Mouse (Mus musculus) intestine, postnatal 0 days (tissue): ENCODE measurements around the gene Tekt4. TPM values are rescaled to one million over a fixed set of nuclear protein-coding genes. Genes with fewer than 3 reads are reported as not detected.

Experiments
- ATAC-seq: fragments of 200-750 bp; cut with Nextera tagmentation; 2 replicates; pipeline ENCODE4 v1.8.0; 2017; ENCODE audit warnings: mild to moderate bottlenecking, moderate TSS enrichment, moderate library complexity
- H3K27ac ChIP-seq: fragments of 300-500 bp; sonication (generic); 2 replicates; pipeline ENCODE4 v1.5.1; 2014; ENCODE audit warnings: mild to moderate bottlenecking, low read depth, low read length, moderate library complexity
- H3K27me3 ChIP-seq: fragments of 300-500 bp; sonication (generic); replicated peaks from 2 replicates; pipeline ENCODE4 v1.6.1; 2014; ENCODE audit warnings: low read length, mixed read lengths; ENCODE audit not compliant: control insufficient read depth, insufficient read depth
- H3K36me3 ChIP-seq: fragments of 300-500 bp; sonication (generic); 2 replicates; pipeline ENCODE4 v1.6.1; 2014; ENCODE audit warnings: mild to moderate bottlenecking, moderate library complexity; ENCODE audit not compliant: control insufficient read depth, insufficient read depth
- H3K4me1 ChIP-seq: fragments of 300-500 bp; sonication (generic); replicated peaks from 2 replicates; pipeline ENCODE4 v1.6.1; 2014; ENCODE audit warnings: antibody characterized with exemption, low read length, mixed read lengths; ENCODE audit not compliant: control insufficient read depth, insufficient read depth
- H3K4me2 ChIP-seq: fragments of 300-500 bp; sonication (generic); replicated peaks from 2 replicates; pipeline ENCODE4 v1.6.1; 2014; ENCODE audit warnings: low read depth, mild to moderate bottlenecking, moderate library complexity
- H3K4me3 ChIP-seq: fragments of 300-500 bp; sonication (generic); 2 replicates; pipeline ENCODE4 v1.5.1; 2014; ENCODE audit warnings: low read depth, low read length
- H3K9ac ChIP-seq: fragments of 300-500 bp; sonication (generic); 2 replicates; pipeline ENCODE4 v1.6.1; 2014; ENCODE audit warnings: mild to moderate bottlenecking, low read depth, low read length
- H3K9me3 ChIP-seq: fragments of 300-500 bp; sonication (generic); 2 replicates; pipeline ENCODE4 v1.6.1; 2016; ENCODE audit warnings: mixed run types; ENCODE audit not compliant: control insufficient read depth
- CTCF ChIP-seq: sonication (generic); IDR thresholded peaks from 2 replicates; pipeline ENCODE4 v1.5.1; 2016; ENCODE audit warnings: low read depth, mild to moderate bottlenecking, control low read depth, antibody characterized with exemption, moderate library complexity
- WGBS: fragments of 180-500 bp; shearing (Covaris S2); extraction: QIAGEN DNeasy Blood & Tissue Kit; methylation state at CpG from one replicate; pipeline ENCODE4 v1.1.7; 2014; 5-methylcytosine and 5-hydroxymethylcytosine counted together
- polyA plus RNA-seq: library from polyadenylated mRNA; unstranded; fragments of >200 nt; fragmentation: Nextera tagmentation; extraction: Ambion mirVana; gene quantifications from 2 replicates; pipeline ENCODE4 v1.2.1, GENCODE M21; 2015

Gene Tekt4
- polyA plus RNA-seq, 1 experiment from 2014 or later: not detected

- no peak for TF ChIP-seq CTCF
- Histone ChIP-seq H3K27ac (no peak overlapping the region), H3K4me3 (no peak overlapping the region), H3K4me2 (no peak overlapping the region), H3K9me3 (no peaks in the 10 kb centered on the region), H3K36me3 (no peaks in the 10 kb centered on the region), H3K4me1 (no peaks in the 10 kb centered on the region), H3K9ac (no peak overlapping the region), H3K27me3 (0 out of 2 replicates have a peak, but pooled peaks cover 5% of the 10 kb centered on the region)
- no peak for ATAC-seq
- 71% methylated on average over 6 of the region's 6 CpGs for WGBS
These were observed 13.9 kb downstream of the Tekt4 start for GRCm38 (mm10) chr17:25468301-25468700.

- 29% methylated on average over 8 of the region's 8 CpGs for WGBS
- Histone ChIP-seq H3K4me3 (no peak overlapping the region), H3K27me3 (0 out of 2 replicates have a peak, but pooled peaks cover 6% of the 10 kb centered on the region), H3K4me2 (no peak overlapping the region), H3K4me1 (no peaks in the 10 kb centered on the region), H3K36me3 (no peaks in the 10 kb centered on the region), H3K27ac (no peak overlapping the region), H3K9me3 (no peaks in the 10 kb centered on the region), H3K9ac (no peak overlapping the region)
- no peak for ATAC-seq
- peak; percentile 90 for TF ChIP-seq CTCF
These were observed 15.4 kb downstream of the Tekt4 start for GRCm38 (mm10) chr17:25469798-25470197.

DNA sequence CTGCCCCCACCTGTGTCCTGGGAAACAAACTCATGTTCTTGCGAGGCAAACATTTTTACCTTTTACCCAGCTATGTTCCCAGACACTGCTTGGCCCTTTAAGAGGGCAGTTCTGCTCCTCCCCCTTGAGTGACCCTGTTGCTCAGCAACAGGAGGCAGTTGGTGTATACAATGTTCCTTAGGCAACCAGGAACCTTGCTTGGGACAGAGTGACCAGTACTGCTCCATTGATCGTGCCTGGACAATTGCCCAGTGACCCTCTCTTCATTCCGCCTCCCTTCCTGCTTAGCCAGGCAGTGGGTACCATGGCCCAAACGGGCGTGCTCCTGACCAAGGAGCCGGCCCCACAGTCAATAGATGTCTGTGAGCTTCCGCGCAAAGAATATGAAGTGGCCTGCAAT is 17.0 kb downstream of the Tekt4 start:
- no peak overlapping the region for H3K4me2 ChIP-seq
- no peak for TF ChIP-seq CTCF
- no peak overlapping the region for H3K27ac ChIP-seq
- H3K9ac ChIP-seq: no peak overlapping the region
- 28% methylated on average over 8 of the region's 8 CpGs for WGBS
- H3K4me1 ChIP-seq: no peaks in the 10 kb centered on the region
- H3K27me3 ChIP-seq: 0 out of 2 replicates have a peak, but pooled peaks cover 6% of the 10 kb centered on the region
- H3K36me3 ChIP-seq: no peaks in the 10 kb centered on the region
- H3K4me3 ChIP-seq: no peak overlapping the region
- ATAC-seq: no peak
- H3K9me3 ChIP-seq: no peaks in the 10 kb centered on the region

DNA sequence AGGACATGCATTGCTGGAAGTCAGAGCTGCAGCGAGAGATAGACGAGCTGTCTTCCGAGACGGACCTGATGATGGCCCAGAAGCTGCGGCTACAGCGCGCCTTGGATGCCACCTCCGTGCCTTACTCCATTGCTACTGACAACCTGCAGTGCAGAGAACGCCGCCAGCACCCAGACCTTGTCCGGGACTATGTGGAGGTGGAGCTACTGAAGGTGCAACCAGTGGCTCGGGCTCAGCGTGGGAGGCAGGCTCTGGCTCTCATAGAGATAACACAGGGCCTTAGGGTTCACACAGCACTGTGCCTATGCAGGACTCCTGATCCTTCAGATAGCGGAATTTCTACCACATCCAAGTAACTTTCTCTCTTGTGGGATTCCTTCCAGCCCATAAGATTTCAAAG is 17.6 kb downstream of the Tekt4 start:
- Histone ChIP-seq H3K4me1 (no peaks in the 10 kb centered on the region), H3K9me3 (no peaks in the 10 kb centered on the region), H3K9ac (no peak overlapping the region), H3K4me3 (no peak overlapping the region), H3K4me2 (no peak overlapping the region), H3K27me3 (0 out of 2 replicates have a peak, but pooled peaks cover 6% of the 10 kb centered on the region), H3K36me3 (no peaks in the 10 kb centered on the region), H3K27ac (no peak overlapping the region)
- 46% methylated on average over 14 of the region's 14 CpGs for WGBS
- no peak for ATAC-seq
- no peak for TF ChIP-seq CTCF

DNA sequence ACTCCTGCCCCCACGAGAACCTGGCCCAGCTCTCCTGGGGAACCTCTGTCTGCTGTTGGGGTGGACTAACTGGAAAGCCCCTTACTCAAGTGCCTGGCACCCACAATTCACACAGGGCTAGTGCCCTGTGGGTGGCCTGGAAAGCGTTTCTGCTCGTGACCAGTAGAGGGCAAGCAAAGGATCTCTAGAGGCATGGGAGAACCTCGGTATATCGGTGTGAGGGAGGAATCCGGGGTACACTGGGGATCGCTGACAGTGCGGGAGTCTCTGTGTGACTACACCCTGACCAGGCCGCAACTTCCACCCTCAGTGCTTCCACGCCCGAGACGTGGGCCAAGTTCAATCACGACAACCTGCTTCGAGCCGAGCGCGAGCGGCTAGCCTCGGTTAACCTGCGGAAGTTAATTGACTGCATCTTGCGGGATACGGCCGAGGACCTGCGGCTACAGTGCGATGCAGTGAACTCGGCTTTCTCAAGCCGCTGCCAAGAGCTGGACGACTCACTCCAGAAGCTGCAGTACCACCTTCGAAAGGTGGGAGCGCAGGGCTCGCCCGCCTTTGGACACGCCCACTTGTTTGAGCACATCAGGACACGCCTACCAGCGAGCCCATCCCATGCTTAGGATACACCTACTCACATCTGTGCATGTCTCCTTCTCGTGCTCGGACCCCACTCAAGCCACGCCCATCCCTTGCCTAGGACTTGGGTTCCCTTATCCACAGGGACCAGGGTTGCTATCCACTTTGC is 20.1 kb downstream of the Tekt4 start:
- Histone ChIP-seq H3K4me2 (peak overlapping the region; percentile 97), H3K4me1 (no peaks in the 10 kb centered on the region), H3K27me3 (0 out of 2 replicates have a peak, but pooled peaks cover 6% of the 10 kb centered on the region), H3K9me3 (no peaks in the 10 kb centered on the region), H3K4me3 (peak overlapping the region; percentile 43), H3K9ac (peak overlapping the region; percentile 32), H3K27ac (no peak overlapping the region), H3K36me3 (no peaks in the 10 kb centered on the region)
- peak; percentile 81 for ATAC-seq
- TF ChIP-seq CTCF: peak; percentile 76
- WGBS: 1% methylated on average over 38 of the region's 38 CpGs

DNA sequence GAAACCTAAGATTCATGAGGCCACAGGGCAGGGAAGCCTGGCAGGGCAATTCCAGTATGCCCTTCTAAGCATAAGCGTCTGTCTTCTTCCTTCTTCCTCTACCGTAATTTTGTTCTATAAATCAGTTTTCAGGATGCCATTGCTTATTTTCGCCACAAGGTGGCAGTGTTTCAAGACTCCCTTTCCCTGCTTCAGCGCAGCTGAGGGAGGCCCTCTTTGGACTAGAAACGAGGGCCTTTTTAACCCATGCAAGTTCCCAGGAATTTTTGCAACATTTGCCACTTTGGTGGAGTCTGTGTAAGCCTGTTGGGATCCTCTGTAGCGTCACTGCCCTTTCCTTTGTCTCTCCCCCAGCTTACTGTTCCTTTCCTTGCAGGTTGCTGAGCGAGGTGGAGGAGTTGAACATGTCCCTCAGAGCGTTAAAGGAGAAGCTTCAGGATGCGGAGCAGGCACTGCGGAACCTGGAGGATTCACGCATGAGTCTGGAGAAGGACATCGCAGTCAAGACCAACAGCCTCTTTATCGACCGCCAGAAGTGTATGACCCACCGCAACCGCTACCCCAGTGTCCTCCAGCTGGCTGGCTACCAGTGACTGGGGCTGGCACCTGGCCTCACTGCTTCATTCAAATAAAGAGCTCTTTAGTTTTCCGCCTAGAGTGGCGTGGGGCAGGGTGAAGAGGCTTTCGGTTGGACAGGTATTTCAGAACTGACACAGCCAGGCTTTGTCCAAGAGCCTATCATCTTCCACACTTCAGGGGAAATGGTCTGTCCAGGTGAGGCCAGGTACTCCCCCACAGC is 21.7 kb downstream of the Tekt4 start:
- Histone ChIP-seq H3K36me3 (no peaks in the 10 kb centered on the region), H3K9ac (no peak overlapping the region), H3K27ac (no peak overlapping the region), H3K4me2 (no peak overlapping the region), H3K4me1 (no peaks in the 10 kb centered on the region), H3K27me3 (0 out of 2 replicates have a peak, but pooled peaks cover 6% of the 10 kb centered on the region), H3K9me3 (no peaks in the 10 kb centered on the region), H3K4me3 (no peak overlapping the region)
- peak; percentile 90 for TF ChIP-seq CTCF
- 36% methylated on average over 19 of the region's 19 CpGs for WGBS
- ATAC-seq: no peak
